Mouse (Mus musculus): ENCODE results near the gene Olfr1249.
"Not testable (repeated sequence)": the region's sequence is repeated elsewhere in the genome, so short reads cannot be mapped to it uniquely, and the experiment has no call there.

The Olfr1249 gene

DNA sequence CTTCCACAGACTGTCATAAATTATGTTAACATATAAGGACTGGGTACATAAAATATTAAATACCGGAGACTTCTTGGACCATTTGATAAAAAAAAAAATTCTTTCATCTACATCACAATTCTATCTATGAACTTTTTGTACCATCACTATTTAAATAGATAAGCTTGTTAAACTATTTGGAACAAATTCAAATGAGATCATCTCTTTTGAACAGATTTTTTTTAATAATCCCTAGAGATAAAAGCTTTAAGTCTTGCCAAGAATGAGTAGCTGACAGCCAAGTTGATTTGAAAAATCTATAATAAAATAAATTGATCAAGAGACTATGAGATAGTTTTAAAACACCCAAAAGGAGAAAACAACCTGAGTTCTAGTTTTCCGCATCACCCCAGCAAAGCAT is at the start of gene Olfr1249:
Gene Olfr1249, minus strand, starts transcription at position 101 of the 400 bp plus-strand sequence.
- DNase-seq: no peak

DNA sequence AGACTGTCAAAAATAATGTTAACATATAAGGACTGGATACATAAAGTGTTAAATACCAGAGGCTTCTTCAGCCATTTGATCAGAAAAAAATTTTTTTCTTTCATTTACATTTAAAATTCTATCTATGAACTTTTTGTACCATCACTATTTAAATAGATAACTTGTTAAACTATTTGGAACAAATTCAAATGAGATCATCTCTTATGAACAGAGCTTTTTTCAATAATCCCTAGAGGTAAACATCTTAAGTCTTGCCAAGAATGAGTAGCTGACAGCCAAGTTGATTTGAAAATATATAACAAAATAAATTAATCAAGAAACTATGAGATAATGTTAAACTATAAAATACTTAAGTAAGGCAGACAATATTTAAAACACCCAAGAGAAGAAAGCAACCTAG is 37.1 kb upstream of the Olfr1249 start, which contains the start of gene Olfr1251:
Gene Olfr1251, minus strand, starts transcription at position 101 of the 400 bp plus-strand sequence.
- no peak for DNase-seq

DNA sequence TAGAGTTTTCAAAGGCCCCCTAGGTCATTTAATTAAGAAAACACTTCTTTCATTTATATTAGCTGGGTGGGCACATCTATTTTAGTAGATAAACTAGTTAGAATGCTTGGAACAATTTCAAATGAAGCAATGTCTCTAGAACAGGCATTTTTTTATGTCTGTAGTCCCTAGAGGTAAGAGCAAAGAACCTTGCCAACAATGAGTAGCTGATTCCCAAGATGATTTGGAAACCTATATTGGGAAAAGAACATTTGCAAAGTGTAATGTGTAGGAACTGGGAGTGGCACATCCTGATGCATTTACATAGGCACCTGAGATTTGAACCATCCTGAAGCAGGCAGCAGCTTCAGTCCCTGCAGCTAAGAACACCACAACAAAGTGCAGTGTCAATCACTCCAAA is 26.6 kb upstream of the Olfr1249 start, which contains the start of gene Olfr1250:
Gene Olfr1250, minus strand, starts transcription at position 101 of the 400 bp plus-strand sequence.
- DNase-seq: no peak

- not testable (repeated sequence) for DNase-seq
These were observed 16.6 kb downstream of the Olfr1249 start, which contains the start of gene Olfr1248 for GRCm38 (mm10) chr2:89618145-89618544. Gene Olfr1248, minus strand, starts transcription at chr2:89618245.

DNA sequence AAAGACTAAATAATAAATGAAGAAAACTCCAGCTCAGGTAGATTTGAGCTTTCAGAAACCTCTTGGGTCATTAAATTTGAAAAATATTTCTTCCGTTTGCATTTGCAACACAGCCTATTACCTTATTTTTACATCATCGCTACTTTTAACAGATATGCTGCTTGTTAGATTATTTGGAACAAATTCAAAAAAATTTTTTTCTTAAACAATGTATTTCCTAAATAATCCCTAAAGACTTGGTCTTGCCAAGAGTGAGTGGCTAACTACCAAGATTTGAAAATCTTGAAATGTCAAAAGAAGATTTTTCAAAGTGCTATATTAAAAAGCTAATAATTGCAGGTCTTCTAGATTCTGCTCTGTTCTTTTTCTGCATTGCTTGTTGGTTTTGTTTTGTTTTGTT is 20.8 kb downstream of the Olfr1249 start, which contains the start of gene Olfr1247:
Gene Olfr1247, minus strand, starts transcription at position 101 of the 400 bp plus-strand sequence.
- DNase-seq: no peak

DNA sequence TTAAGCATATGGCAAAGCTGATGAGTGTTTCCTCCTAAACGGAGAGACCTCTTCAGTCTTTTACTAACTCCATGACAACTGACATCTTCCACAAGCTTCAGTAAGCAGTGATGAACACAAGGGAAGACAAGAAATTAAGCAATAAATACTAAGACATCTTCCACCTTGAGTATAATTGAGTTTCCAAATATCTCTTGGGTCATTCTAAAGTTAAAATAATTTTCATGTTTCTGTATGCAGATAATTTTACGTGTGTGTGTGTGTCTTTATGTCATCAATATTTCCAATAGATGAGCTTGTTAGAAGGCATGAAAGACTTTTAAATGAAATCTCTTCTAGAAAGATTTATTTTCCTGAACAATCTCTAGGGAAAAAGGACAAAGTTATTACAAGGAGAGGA is 41.7 kb downstream of the Olfr1249 start, which contains the start of gene Olfr1246:
Gene Olfr1246, minus strand, starts transcription at position 101 of the 400 bp plus-strand sequence.
- DNase-seq: no peak

Data from thymus, postnatal 14 days (tissue).